Mouse (Mus musculus) C2C12 (cell line): ENCODE data around the gene Rbks.

Source experiments
- CEBPB ChIP-seq: IDR thresholded peaks from one replicate; pipeline ENCODE4 v1.6.1; 2011; ENCODE audit warnings: low read depth, mild to moderate bottlenecking, control low read depth, moderate library complexity
- CTCF ChIP-seq: IDR thresholded peaks from one replicate; pipeline ENCODE4 v1.5.1; 2011; ENCODE audit not compliant: control insufficient read depth, insufficient read depth, insufficient read length
- FOSL1 ChIP-seq: IDR thresholded peaks from one replicate; pipeline ENCODE4 v1.8.0; 2011; ENCODE audit warnings: mild to moderate bottlenecking, low read length; ENCODE audit not compliant: poor library complexity, insufficient read depth, severe bottlenecking
- MAX ChIP-seq: IDR thresholded peaks from one replicate; pipeline ENCODE4 v1.6.1; 2011; ENCODE audit warnings: mild to moderate bottlenecking, control low read depth
- MYOD1 ChIP-seq: IDR thresholded peaks from one replicate; pipeline ENCODE4 v1.6.1; 2011; ENCODE audit warnings: low read depth; ENCODE audit not compliant: control insufficient read depth, insufficient read length
- USF1 ChIP-seq: IDR thresholded peaks from one replicate; pipeline ENCODE4 v1.6.1; 2011; ENCODE audit warnings: low read depth, mild to moderate bottlenecking, control low read depth, moderate library complexity

- TF ChIP-seq USF1 (no peak), CTCF (no peak), CEBPB (no peak), MAX (no peak), MYOD1 (no peak), FOSL1 (no peak)
Measured at GRCm38 (mm10) chr5:31589711-31590319, 107.6 kb downstream of the Rbks start.
